Mouse (Mus musculus) T-cell, adult 2 months (primary cell): ENCODE measurements at regions not wholly inside any gene's neighbourhood (a gene's known extent, or its start where the extent isn't known, plus 50 kb on each side); places are given as distances from the start of the nearest gene placed in this dataset.

ENCODE experiments used
- DNase-seq: peaks from one replicate; pipeline ENCODE4 v3.0.0; 2022; ENCODE audit warnings: low spot score

- no peak for DNase-seq
These were observed 52.8 kb upstream of the Chodl start for GRCm38 (mm10) chr16:78877941-78878340.

GRCm38 (mm10) chr16:78859006-78859405, 71.7 kb upstream of the Chodl start:
- no peak for DNase-seq

- no peak for DNase-seq
These were observed 99.8 kb upstream of the Chodl start for GRCm38 (mm10) chr16:78830957-78831356.

- no peak for DNase-seq
These were observed 103.0 kb upstream of the Chodl start for GRCm38 (mm10) chr16:78827739-78828138.

GRCm38 (mm10) chr16:78790064-78790463, 140.7 kb upstream of the Chodl start:
- no peak for DNase-seq

- DNase-seq, result no peak
These were observed 171.5 kb upstream of the Chodl start for GRCm38 (mm10) chr16:78759226-78759625.

GRCm38 (mm10) chr16:78737902-78738301, 161.4 kb upstream of the D16Ertd472e start:
- no peak for DNase-seq

GRCm38 (mm10) chr16:78730583-78731501, 154.3 kb upstream of the D16Ertd472e start:
- no peak for DNase-seq

GRCm38 (mm10) chr16:78725541-78725940, 149.0 kb upstream of the D16Ertd472e start:
- DNase-seq, result no peak

- no peak for DNase-seq
These were observed 133.4 kb upstream of the D16Ertd472e start for GRCm38 (mm10) chr16:78709943-78710342.

GRCm38 (mm10) chr16:78707566-78707965, 131.1 kb upstream of the D16Ertd472e start:
- DNase-seq, result no peak

- DNase-seq, result no peak
These were observed 130.7 kb upstream of the D16Ertd472e start for GRCm38 (mm10) chr16:78707165-78707564.

- no peak for DNase-seq
These were observed 121.2 kb upstream of the D16Ertd472e start for GRCm38 (mm10) chr16:78697514-78698209.

- DNase-seq, result no peak
These were observed 111.7 kb upstream of the D16Ertd472e start for GRCm38 (mm10) chr16:78688251-78688650.

GRCm38 (mm10) chr16:78685160-78685559, 108.7 kb upstream of the D16Ertd472e start:
- DNase-seq, result no peak

- DNase-seq, result no peak
These were observed 107.5 kb upstream of the D16Ertd472e start for GRCm38 (mm10) chr16:78684031-78684430.

GRCm38 (mm10) chr16:78661126-78661525, 84.6 kb upstream of the D16Ertd472e start:
- no peak for DNase-seq

- DNase-seq, result no peak
These were observed 68.2 kb upstream of the D16Ertd472e start for GRCm38 (mm10) chr16:78644710-78645109.

GRCm38 (mm10) chr16:78641717-78642116, 65.2 kb upstream of the D16Ertd472e start:
- DNase-seq, result no peak

- DNase-seq, result no peak
These were observed 64.7 kb upstream of the D16Ertd472e start for GRCm38 (mm10) chr16:78641205-78641604.

- no peak for DNase-seq
These were observed 60.9 kb upstream of the D16Ertd472e start for GRCm38 (mm10) chr16:78637452-78637851.

GRCm38 (mm10) chr16:78637015-78637414, 60.5 kb upstream of the D16Ertd472e start:
- peak; percentile 8 for DNase-seq

GRCm38 (mm10) chr16:78635774-78636173, 59.3 kb upstream of the D16Ertd472e start:
- DNase-seq, result no peak
